Mouse (Mus musculus): ENCODE measurements around the gene Myadml2. TPM values are rescaled to one million over a fixed set of nuclear protein-coding genes. Genes with fewer than 3 reads are reported as not detected.

Myadml2 gene
- total and polyA plus RNA-seq, 2 experiments from 2014 or later = 1.6 to 1.7 TPM

DNA sequence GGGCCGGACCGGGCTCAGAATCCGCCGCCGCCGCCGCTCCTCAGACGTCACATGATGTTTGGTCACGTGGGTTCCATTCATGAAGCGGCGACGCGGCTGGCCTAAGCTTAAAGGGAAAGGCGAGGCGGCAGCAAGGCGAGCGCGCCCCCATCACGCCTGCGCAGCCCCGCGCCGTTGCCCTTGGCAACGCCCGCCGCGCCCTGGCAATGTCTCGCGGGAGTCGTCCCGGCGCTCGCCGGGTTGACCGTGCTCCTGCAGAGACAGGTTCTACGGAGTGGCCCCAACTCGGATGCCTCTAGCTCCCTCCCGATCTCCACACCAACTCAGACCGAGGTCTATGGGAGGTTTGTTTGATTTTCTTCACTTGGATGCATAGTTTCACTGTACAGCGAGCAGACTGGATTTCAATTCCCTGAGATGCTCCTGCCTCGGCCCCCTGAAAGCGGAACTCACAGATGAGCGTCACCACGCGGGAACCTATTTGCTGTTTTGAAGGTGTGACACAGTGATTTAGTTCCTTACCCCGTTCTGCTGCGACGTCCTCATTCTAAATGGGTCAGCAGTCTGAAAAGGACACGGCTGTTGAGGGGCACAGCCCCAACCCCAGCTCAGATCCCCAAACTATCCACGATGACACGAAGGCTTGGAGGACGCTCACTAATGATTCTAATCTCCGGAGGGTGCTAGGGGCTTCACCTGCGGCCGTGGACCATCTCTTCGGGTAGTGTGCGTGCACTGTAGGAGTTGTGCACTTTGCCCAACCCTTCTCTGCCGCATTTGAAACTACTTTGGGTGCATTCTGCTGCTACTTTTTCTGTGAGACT, 14.2 kb downstream of the Myadml2 start, which contains the start of gene Mafg:
TSS of gene Mafg (minus strand) at position 81 of the 824 bp plus-strand sequence.
- WGBS = 10% methylated on average over 58 of the region's 58 CpGs
- H3K4me1 ChIP-seq (ENCODE audit: insufficient read depth, low read length) = peaks cover 5% of the 10 kb centered on the region
- peak within 1 kb of the TSS; percentile 91 for H3K27ac ChIP-seq (ENCODE audit: low read depth, low read length)
- DNase-seq (ENCODE audit: low spot score) (peak; percentile 98), ATAC-seq (ENCODE audit: low FRiP score) (peak; percentile 90)
- peaks cover 14% of the 10 kb centered on the region for H3K36me3 ChIP-seq (ENCODE audit: insufficient read depth, low read length)
- peak within 1 kb of the TSS; percentile 83 for H3K9ac ChIP-seq (replicated peaks; ENCODE audit: low read length, poor library complexity, severe bottlenecking)
- peak within 1 kb of the TSS; percentile 96 for H3K4me2 ChIP-seq (ENCODE audit: low read depth, low read length, poor library complexity, severe bottlenecking)
- no peak for TF ChIP-seq CTCF (IDR thresholded peaks at IDR 0.05)
- H3K9me3 ChIP-seq (ENCODE audit: low read length) = no peaks in the 10 kb centered on the region
- peak within 1 kb of the TSS; percentile 89 for H3K4me3 ChIP-seq (ENCODE audit: low read depth, low read length)
- no peaks in the 10 kb centered on the region for H3K27me3 ChIP-seq (ENCODE audit: insufficient read depth, low read length)

DNA sequence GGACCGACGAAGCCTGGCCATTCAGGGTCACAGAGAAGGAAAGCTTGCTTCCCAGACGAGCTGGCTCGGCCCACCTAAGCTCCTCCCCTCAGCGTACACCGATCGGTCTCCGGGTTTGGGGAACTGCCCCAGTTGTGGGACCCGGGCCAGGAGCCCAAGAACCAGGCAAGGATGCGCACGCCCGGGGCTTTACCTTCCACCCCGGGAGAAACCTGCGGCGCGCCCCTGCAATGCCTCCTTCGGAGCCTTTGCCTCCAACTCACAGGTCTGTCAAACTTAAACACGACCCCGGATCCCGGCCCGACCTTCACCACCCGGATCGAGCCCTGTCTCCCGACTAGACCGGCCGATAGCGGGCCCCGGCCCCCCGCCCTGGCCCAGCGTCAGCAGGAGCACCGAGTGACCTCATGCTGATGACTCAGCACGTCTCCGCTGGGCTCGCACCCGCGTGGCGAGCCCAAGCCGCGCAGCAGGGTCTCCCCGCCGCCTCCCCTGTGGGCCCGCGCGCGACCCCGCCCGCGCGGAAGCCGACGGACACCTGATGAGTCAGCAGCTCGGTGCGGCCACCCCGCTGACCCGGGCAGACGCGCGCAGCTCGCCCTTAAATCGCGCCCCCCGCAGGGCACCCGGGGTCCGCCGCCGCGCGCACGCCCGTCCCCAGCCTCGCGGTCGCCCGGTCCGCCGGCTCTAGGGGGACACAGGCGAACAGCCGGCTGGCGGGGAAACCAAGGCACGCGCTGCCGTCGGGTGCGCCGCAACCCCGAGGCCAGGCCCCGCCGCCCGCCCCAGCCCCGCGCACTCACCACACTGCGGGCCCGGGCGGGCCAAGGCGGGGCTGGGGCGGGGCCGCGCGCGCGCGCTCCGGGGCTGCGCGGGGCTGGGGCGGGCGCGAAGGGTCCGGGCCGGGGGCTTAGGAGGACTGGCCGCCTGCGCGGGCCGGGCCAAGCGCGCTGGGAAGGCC, 15.1 kb downstream of the Myadml2 start:
- peaks cover 5% of the 10 kb centered on the region for H3K4me1 ChIP-seq (ENCODE audit: insufficient read depth, low read length)
- H3K36me3 ChIP-seq (ENCODE audit: insufficient read depth, low read length) = peaks cover 17% of the 10 kb centered on the region
- no peaks in the 10 kb centered on the region for H3K27me3 ChIP-seq (ENCODE audit: insufficient read depth, low read length)
- H3K4me3 ChIP-seq (ENCODE audit: low read depth, low read length) = peak overlapping the region; percentile 89
- no peak for TF ChIP-seq CTCF (IDR thresholded peaks at IDR 0.05)
- H3K4me2 ChIP-seq (ENCODE audit: low read depth, low read length, poor library complexity, severe bottlenecking) = peak overlapping the region; percentile 96
- peak overlapping the region; percentile 83 for H3K9ac ChIP-seq (replicated peaks; ENCODE audit: low read length, poor library complexity, severe bottlenecking)
- peak; percentile 64 for DNase-seq (ENCODE audit: low spot score)
- under 1% methylated on average over 96 of the region's 116 CpGs for WGBS
- no peaks in the 10 kb centered on the region for H3K9me3 ChIP-seq (ENCODE audit: low read length)
- H3K27ac ChIP-seq (ENCODE audit: low read depth, low read length) = peak overlapping the region; percentile 91
- ATAC-seq (ENCODE audit: low FRiP score) = peak; percentile 79

DNA sequence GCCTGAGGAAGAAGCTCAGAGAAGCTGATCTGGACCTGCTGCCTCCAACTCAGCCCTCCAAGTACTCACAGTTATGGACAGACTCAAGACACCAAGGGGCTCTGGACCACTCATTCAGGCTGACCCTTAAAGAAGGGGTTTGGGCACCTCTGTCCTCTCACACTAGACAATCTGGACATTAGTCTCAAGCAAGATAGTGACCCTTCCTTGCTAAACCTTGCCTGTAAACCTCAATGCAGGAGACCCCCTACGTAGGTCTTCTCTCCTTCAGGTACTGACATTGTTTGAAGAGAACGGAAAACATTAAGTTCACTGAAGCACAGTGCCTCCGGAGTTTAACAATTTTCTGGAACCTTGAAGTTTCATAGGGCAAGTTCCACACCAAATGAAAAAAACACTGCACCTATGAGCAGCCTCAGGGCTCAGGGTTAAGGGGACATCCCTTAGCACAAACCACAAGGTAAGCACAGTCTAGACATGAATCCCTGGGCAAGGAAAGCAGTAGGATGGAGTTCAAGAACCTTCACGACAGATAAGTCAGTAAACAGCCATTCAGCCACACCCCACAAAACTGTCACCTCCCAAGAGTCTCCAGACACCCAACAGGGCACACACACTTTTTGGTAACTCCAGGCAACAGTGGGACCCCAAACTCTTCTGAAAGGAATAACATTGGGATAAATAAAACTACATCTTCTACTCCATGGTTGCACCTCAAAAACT, 16.1 kb downstream of the Myadml2 start:
- peak overlapping the region; percentile 83 for H3K9ac ChIP-seq (replicated peaks; ENCODE audit: low read length, poor library complexity, severe bottlenecking)
- peaks cover 25% of the 10 kb centered on the region for H3K36me3 ChIP-seq (ENCODE audit: insufficient read depth, low read length)
- H3K9me3 ChIP-seq (ENCODE audit: low read length) = no peaks in the 10 kb centered on the region
- peak overlapping the region; percentile 89 for H3K4me3 ChIP-seq (ENCODE audit: low read depth, low read length)
- 67% methylated on average over 4 of the region's 4 CpGs for WGBS
- H3K27ac ChIP-seq (ENCODE audit: low read depth, low read length) = peak overlapping the region; percentile 91; the same call in 1 of the 2 replicates
- ATAC-seq (ENCODE audit: low FRiP score) (no peak), DNase-seq (ENCODE audit: low spot score) (no peak)
- no peaks in the 10 kb centered on the region for H3K27me3 ChIP-seq (ENCODE audit: insufficient read depth, low read length)
- peak overlapping the region; percentile 96 for H3K4me2 ChIP-seq (ENCODE audit: low read depth, low read length, poor library complexity, severe bottlenecking)
- peaks cover 5% of the 10 kb centered on the region for H3K4me1 ChIP-seq (ENCODE audit: insufficient read depth, low read length)
- no peak for TF ChIP-seq CTCF (IDR thresholded peaks at IDR 0.05)

DNA sequence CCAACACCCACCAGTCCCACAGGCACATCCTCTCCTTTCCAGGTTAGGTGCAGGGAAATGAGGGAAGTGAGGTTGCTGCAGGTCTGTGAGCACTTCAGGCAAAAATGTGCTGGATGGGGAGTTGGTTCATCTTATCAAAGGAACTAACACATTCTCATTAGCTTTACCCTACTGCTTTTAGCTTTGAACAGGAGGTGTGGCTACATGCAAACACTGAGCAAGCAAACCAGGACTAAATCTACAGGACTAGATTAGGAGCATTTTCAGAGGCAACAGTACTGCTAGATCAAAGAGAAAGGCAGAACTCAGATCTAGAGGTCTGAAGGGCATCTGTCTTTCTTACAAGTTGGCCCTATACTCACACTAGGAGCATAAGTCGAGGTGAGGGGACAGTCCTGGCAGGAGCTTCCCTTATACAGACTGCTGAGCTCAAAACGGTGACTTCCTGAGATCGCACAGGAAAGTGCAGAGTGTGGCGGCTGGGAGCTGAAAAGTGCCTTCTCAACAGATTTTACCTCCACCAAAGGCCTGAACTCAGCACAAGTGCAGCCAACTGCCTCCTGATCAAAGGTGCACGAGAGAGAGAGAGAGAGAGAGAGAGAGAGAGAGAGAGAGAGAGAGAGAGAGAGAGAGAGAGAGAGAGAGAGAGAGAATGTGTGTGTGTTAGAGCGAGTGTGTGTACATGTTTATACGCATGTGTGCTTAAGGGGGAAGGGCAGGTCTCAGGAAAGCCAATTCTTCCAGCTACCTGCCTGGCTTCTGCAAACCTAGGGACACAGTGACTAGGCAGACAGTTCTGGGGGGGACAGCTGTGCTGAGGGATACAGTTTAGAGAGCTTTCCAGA, 16.9 kb downstream of the Myadml2 start:
- peak overlapping the region; percentile 96; the same call in 1 of the 2 replicates for H3K4me2 ChIP-seq (ENCODE audit: low read depth, low read length, poor library complexity, severe bottlenecking)
- no peaks in the 10 kb centered on the region for H3K9me3 ChIP-seq (ENCODE audit: low read length)
- no peak for TF ChIP-seq CTCF (IDR thresholded peaks at IDR 0.05)
- WGBS = 41% methylated on average over 7 of the region's 7 CpGs
- ATAC-seq (ENCODE audit: low FRiP score) (no peak), DNase-seq (ENCODE audit: low spot score) (no peak)
- H3K27me3 ChIP-seq (ENCODE audit: insufficient read depth, low read length) = no peaks in the 10 kb centered on the region
- peak overlapping the region; percentile 39; the same call in 1 of the 2 replicates for H3K9ac ChIP-seq (replicated peaks; ENCODE audit: low read length, poor library complexity, severe bottlenecking)
- H3K4me1 ChIP-seq (ENCODE audit: insufficient read depth, low read length) = peaks cover 5% of the 10 kb centered on the region
- 0 out of 2 replicates have a peak overlapping the region, but pooled peaks have one; percentile 89 for H3K4me3 ChIP-seq (ENCODE audit: low read depth, low read length)
- H3K36me3 ChIP-seq (ENCODE audit: insufficient read depth, low read length) = peaks cover 25% of the 10 kb centered on the region
- H3K27ac ChIP-seq (ENCODE audit: low read depth, low read length) = no peak overlapping the region; the same call in 1 of the 2 replicates

Measured in midbrain, postnatal 0 days (tissue).